Mouse (Mus musculus): ENCODE data around the gene Plin2. TPM values are rescaled to one million over a fixed set of nuclear protein-coding genes. Genes with fewer than 3 reads are reported as not detected.
A peak's percentile ranks its signal among the peaks of the same experiment; 100 is the strongest.

Gene Plin2
- total and polyA plus RNA-seq, 3 experiments: 89.4 to 120 (median 115) TPM

GRCm38 (mm10) chr4:86686564-86686963 lies 16.7 kb upstream of the Plin2 start:
- H3K27ac ChIP-seq: no peak overlapping the region; the same call in 1 of the 2 replicates
- TF ChIP-seq POLR2A (IDR thresholded peaks at IDR 0.05; ENCODE audit: insufficient read depth, low read depth, low read length): no peak
- TF ChIP-seq CTCF (IDR thresholded peaks at IDR 0.05): no peak
- no peak for TF ChIP-seq EP300 (IDR thresholded peaks at IDR 0.05; ENCODE audit: insufficient read depth, low read depth, low read length)
- no peaks in the 10 kb centered on the region for H3K79me2 ChIP-seq (replicated peaks; ENCODE audit: control insufficient read depth, insufficient read depth, low read length)
- peaks cover 5% of the 10 kb centered on the region for H3K36me3 ChIP-seq (ENCODE audit: control insufficient read depth, insufficient read depth, low read length)
- DNase-seq: no peak
- H3K4me3 ChIP-seq: no peak overlapping the region
- peaks cover 17% of the 10 kb centered on the region for H3K4me1 ChIP-seq (ENCODE audit: control insufficient read depth, insufficient read depth, low read length)
- intact Hi-C loops (cut with DNase I): no loop called here
- no peaks in the 10 kb centered on the region for H3K27me3 ChIP-seq (ENCODE audit: control insufficient read depth, insufficient read depth, low read length)
- WGBS: 27% methylated on average over 3 of the region's 3 CpGs
- no peak overlapping the region for H3K9ac ChIP-seq (ENCODE audit: low read depth, low read length)

GRCm38 (mm10) chr4:86686009-86686366 lies 16.1 kb upstream of the Plin2 start:
- intact Hi-C loops (cut with DNase I): no loop called here
- Histone ChIP-seq H3K36me3 (ENCODE audit: control insufficient read depth, insufficient read depth, low read length) (peaks cover 5% of the 10 kb centered on the region), H3K9ac (ENCODE audit: low read depth, low read length) (no peak overlapping the region), H3K27me3 (ENCODE audit: control insufficient read depth, insufficient read depth, low read length) (no peaks in the 10 kb centered on the region), H3K79me2 (replicated peaks; ENCODE audit: control insufficient read depth, insufficient read depth, low read length) (no peaks in the 10 kb centered on the region), H3K4me1 (ENCODE audit: control insufficient read depth, insufficient read depth, low read length) (peaks cover 17% of the 10 kb centered on the region), H3K4me3 (no peak overlapping the region), H3K27ac (no peak overlapping the region)
- TF ChIP-seq CTCF (IDR thresholded peaks at IDR 0.05) (no peak), POLR2A (IDR thresholded peaks at IDR 0.05; ENCODE audit: insufficient read depth, low read depth, low read length) (no peak), EP300 (IDR thresholded peaks at IDR 0.05; ENCODE audit: insufficient read depth, low read depth, low read length) (no peak)
- DNase-seq: no peak
- WGBS: 46% methylated on average over 2 of the region's 2 CpGs

- peaks cover 5% of the 10 kb centered on the region for H3K36me3 ChIP-seq (ENCODE audit: control insufficient read depth, insufficient read depth, low read length)
- no peak overlapping the region for H3K9ac ChIP-seq (ENCODE audit: low read depth, low read length)
- intact Hi-C loops (cut with DNase I): no loop called here
- H3K79me2 ChIP-seq (replicated peaks; ENCODE audit: control insufficient read depth, insufficient read depth, low read length): no peaks in the 10 kb centered on the region
- peaks cover 14% of the 10 kb centered on the region for H3K4me1 ChIP-seq (ENCODE audit: control insufficient read depth, insufficient read depth, low read length)
- no peak for DNase-seq
- no peak overlapping the region for H3K4me3 ChIP-seq
- H3K27me3 ChIP-seq (ENCODE audit: control insufficient read depth, insufficient read depth, low read length): no peaks in the 10 kb centered on the region
- peak overlapping the region; percentile 13 for H3K27ac ChIP-seq
- TF ChIP-seq POLR2A (IDR thresholded peaks at IDR 0.05; ENCODE audit: insufficient read depth, low read depth, low read length) (no peak), EP300 (IDR thresholded peaks at IDR 0.05; ENCODE audit: insufficient read depth, low read depth, low read length) (no peak), CTCF (IDR thresholded peaks at IDR 0.05) (no peak)
- WGBS: 64% methylated on average over 11 of the region's 11 CpGs
Observed at GRCm38 (mm10) chr4:86685231-86686008, 15.6 kb upstream of the Plin2 start.

- no peak for TF ChIP-seq EP300 (IDR thresholded peaks at IDR 0.05; ENCODE audit: insufficient read depth, low read depth, low read length)
- Histone ChIP-seq H3K27ac (no peak overlapping the region; the same call in none of the 2 replicates), H3K27me3 (ENCODE audit: control insufficient read depth, insufficient read depth, low read length) (no peaks in the 10 kb centered on the region), H3K9ac (ENCODE audit: low read depth, low read length) (no peak overlapping the region), H3K4me1 (ENCODE audit: control insufficient read depth, insufficient read depth, low read length) (peaks cover 14% of the 10 kb centered on the region), H3K79me2 (replicated peaks; ENCODE audit: control insufficient read depth, insufficient read depth, low read length) (no peaks in the 10 kb centered on the region), H3K36me3 (ENCODE audit: control insufficient read depth, insufficient read depth, low read length) (peaks cover 2% of the 10 kb centered on the region), H3K4me3 (no peak overlapping the region)
- intact Hi-C loops (cut with DNase I): no loop called here
- DNase-seq: no peak
- 70% methylated on average over 6 of the region's 6 CpGs for WGBS
Observed at GRCm38 (mm10) chr4:86684806-86685205, 14.9 kb upstream of the Plin2 start.

GRCm38 (mm10) chr4:86683746-86684145 lies 13.9 kb upstream of the Plin2 start:
- no peak for TF ChIP-seq EP300 (IDR thresholded peaks at IDR 0.05; ENCODE audit: insufficient read depth, low read depth, low read length)
- TF ChIP-seq POLR2A (IDR thresholded peaks at IDR 0.05; ENCODE audit: insufficient read depth, low read depth, low read length): no peak
- TF ChIP-seq CTCF (IDR thresholded peaks at IDR 0.05): no peak
- no peaks in the 10 kb centered on the region for H3K27me3 ChIP-seq (ENCODE audit: control insufficient read depth, insufficient read depth, low read length)
- intact Hi-C loops (cut with DNase I): no loop called here

GRCm38 (mm10) chr4:86683280-86683679 lies 13.4 kb upstream of the Plin2 start:
- Histone ChIP-seq H3K79me2 (replicated peaks; ENCODE audit: control insufficient read depth, insufficient read depth, low read length) (no peaks in the 10 kb centered on the region), H3K9ac (ENCODE audit: low read depth, low read length) (no peak overlapping the region), H3K27ac (no peak overlapping the region), H3K4me1 (ENCODE audit: control insufficient read depth, insufficient read depth, low read length) (peaks cover 6% of the 10 kb centered on the region), H3K27me3 (ENCODE audit: control insufficient read depth, insufficient read depth, low read length) (no peaks in the 10 kb centered on the region), H3K4me3 (no peak overlapping the region), H3K36me3 (ENCODE audit: control insufficient read depth, insufficient read depth, low read length) (no peaks in the 10 kb centered on the region)
- intact Hi-C loops (cut with DNase I): no loop called here
- no peak for DNase-seq
- TF ChIP-seq CTCF (IDR thresholded peaks at IDR 0.05) (no peak), EP300 (IDR thresholded peaks at IDR 0.05; ENCODE audit: insufficient read depth, low read depth, low read length) (no peak), POLR2A (IDR thresholded peaks at IDR 0.05; ENCODE audit: insufficient read depth, low read depth, low read length) (no peak)
- WGBS: 91% methylated on average over 5 of the region's 5 CpGs

More at GRCm38 (mm10) chr4:86683746-86684145, 13.9 kb upstream of the Plin2 start:
- H3K9ac ChIP-seq (ENCODE audit: low read depth, low read length): no peak overlapping the region
- no peak overlapping the region for H3K4me3 ChIP-seq
- peaks cover 6% of the 10 kb centered on the region for H3K4me1 ChIP-seq (ENCODE audit: control insufficient read depth, insufficient read depth, low read length)
- DNase-seq: no peak
- 83% methylated on average over 5 of the region's 5 CpGs for WGBS
- H3K27ac ChIP-seq: no peak overlapping the region
- no peaks in the 10 kb centered on the region for H3K36me3 ChIP-seq (ENCODE audit: control insufficient read depth, insufficient read depth, low read length)
- H3K79me2 ChIP-seq (replicated peaks; ENCODE audit: control insufficient read depth, insufficient read depth, low read length): no peaks in the 10 kb centered on the region
